Mouse (Mus musculus) adrenal gland, postnatal 36 days (tissue): Measurements from ENCODE around the gene Zdhhc1. TPM values are rescaled to one million over a fixed set of nuclear protein-coding genes. Genes with fewer than 3 reads are reported as not detected.

Experiments
- total RNA-seq, 2 experiments: library from RNA; stranded (reverse); gene quantifications; 2 replicates each; pipeline ENCODE4 v1.2.3; 2021

The Zdhhc1 gene
- total RNA-seq, 2 experiments from 2014 or later = 16.0 to 17.7 TPM

Other genes starting within 250 kb of the Zdhhc1 start
- gene B3gnt9, start 241.7 kb downstream of the Zdhhc1 start, total RNA-seq = 1 to 10 TPM; 2.7 to 3.0 TPM
- 10 to 100 TPM; 15.3 to 17.9 TPM for gene Tradd, start 232.3 kb downstream of the Zdhhc1 start, total RNA-seq
- gene Fbxl8, start 232.3 kb downstream of the Zdhhc1 start, total RNA-seq = 1 to 10 TPM; 3.3 to 3.6 TPM
- gene Hsf4, start 227.1 kb downstream of the Zdhhc1 start, total RNA-seq = 1 to 10 TPM; 1.3 to 1.6 TPM
- 1 to 10 TPM; 5.5 TPM for gene Nol3, start 220.8 kb downstream of the Zdhhc1 start, total RNA-seq
- 1 to 10 TPM; 2.4 to 2.8 TPM for gene 4931428F04Rik, start 207.0 kb downstream of the Zdhhc1 start, total RNA-seq
- gene Exoc3l, start 200.8 kb downstream of the Zdhhc1 start, total RNA-seq = 10 to 100 TPM; 19.8 to 22.0 TPM
- 10 to 100 TPM; 36.6 to 49.5 TPM for gene E2f4, start 199.2 kb downstream of the Zdhhc1 start, total RNA-seq
- gene Elmo3, start 191.3 kb downstream of the Zdhhc1 start, total RNA-seq = 1 to 10 TPM; 3.7 to 7.8 TPM
- 1 to 10 TPM; 3.4 to 6.1 TPM for gene Lrrc29, start 170.6 kb downstream of the Zdhhc1 start, total RNA-seq
- gene Tmem208, start 170.5 kb downstream of the Zdhhc1 start, total RNA-seq = 10 to 100 TPM; 61.5 to 67.0 TPM
- 10 to 100 TPM; 11.9 to 14.4 TPM for gene Fhod1, start 148.9 kb downstream of the Zdhhc1 start, total RNA-seq
- gene Slc9a5, start 148.1 kb downstream of the Zdhhc1 start, total RNA-seq = under 1 TPM; 0.76 to 0.99 TPM
- 1 to 10 TPM in 1 of 2 experiments, under 1 TPM in 1; 0.23 to 1.4 TPM for gene Plekhg4, start 123.6 kb downstream of the Zdhhc1 start, total RNA-seq
- not detected for gene Kctd19, start 83.4 kb downstream of the Zdhhc1 start, total RNA-seq
- gene Lrrc36, start 83.3 kb downstream of the Zdhhc1 start, total RNA-seq = 1 to 10 TPM; 2.4 to 2.8 TPM
- gene Tppp3, start 25.4 kb downstream of the Zdhhc1 start, total RNA-seq = 10 to 100 TPM; 23.6 to 36.2 TPM
- under 1 TPM; 0.23 to 0.66 TPM for gene Hsd11b2, start 21.9 kb upstream of the Zdhhc1 start, total RNA-seq
- 100 to 1,000 TPM; 115 to 120 TPM for gene Atp6v0d1, start 69.1 kb upstream of the Zdhhc1 start, total RNA-seq
- 10 to 100 TPM; 27.5 to 33.8 TPM for gene Ripor1, start 108.4 kb upstream of the Zdhhc1 start, total RNA-seq
- 10 to 100 TPM; 50.8 to 65.2 TPM for gene Ctcf, start 139.7 kb upstream of the Zdhhc1 start, total RNA-seq
- 1 to 10 TPM in 1 of 2 experiments, under 1 TPM in 1; 0.92 to 1.9 TPM for gene Agrp, start 140.5 kb upstream of the Zdhhc1 start, total RNA-seq
- 1 to 10 TPM; 1.2 to 1.4 TPM for gene Carmil2, start 189.4 kb upstream of the Zdhhc1 start, total RNA-seq
- 10 to 100 TPM; 24.9 to 26.3 TPM for gene Acd, start 204.2 kb upstream of the Zdhhc1 start, total RNA-seq
- 10 to 100 TPM; 10.7 to 14.0 TPM for gene Pard6a, start 204.2 kb upstream of the Zdhhc1 start, total RNA-seq
- gene 4933405L10Rik, start 210.8 kb upstream of the Zdhhc1 start, total RNA-seq = not detected
- gene Enkd1, start 211.3 kb upstream of the Zdhhc1 start, total RNA-seq = 1 to 10 TPM; 4.5 to 4.9 TPM